Mouse (Mus musculus): ENCODE measurements around the gene Fsip1. TPM values are rescaled to one million over a fixed set of nuclear protein-coding genes. Genes with fewer than 3 reads are reported as not detected.

The Fsip1 gene
- polyA plus RNA-seq, 1 experiment from 2014 or later: 4.2 TPM

- DNase-seq (ENCODE audit: low spot score): peak; percentile 46
- no peak overlapping the region for H3K9ac ChIP-seq (ENCODE audit: low read length)
Measured at GRCm38 (mm10) chr2:118204646-118205045, 52.1 kb downstream of the Fsip1 start.

GRCm38 (mm10) chr2:118203739-118204461 is 52.9 kb downstream of the Fsip1 start:
- Histone ChIP-seq H3K9me3 (replicated peaks; ENCODE audit: control insufficient read depth, low read length) (no peaks in the 10 kb centered on the region), H3K27ac (ENCODE audit: low read depth, low read length) (peak overlapping the region; percentile 89), H3K4me2 (ENCODE audit: low read length) (peak overlapping the region; percentile 40), H3K4me3 (ENCODE audit: low read depth, low read length) (peak overlapping the region; percentile 3; the same call in 1 of the 2 replicates), H3K36me3 (ENCODE audit: control insufficient read depth, insufficient read depth, low read length) (no peaks in the 10 kb centered on the region), H3K27me3 (replicated peaks; ENCODE audit: control insufficient read depth, insufficient read depth, low read length) (no peaks in the 10 kb centered on the region), H3K4me1 (ENCODE audit: control insufficient read depth, insufficient read depth, low read length) (peaks cover 42% of the 10 kb centered on the region), H3K9ac (ENCODE audit: low read length) (no peak overlapping the region)
- peak; percentile 85 for ATAC-seq
- DNase-seq (ENCODE audit: low spot score): peak; percentile 95
- 3% methylated on average over 16 of the region's 16 CpGs for WGBS

More at GRCm38 (mm10) chr2:118204646-118205045, 52.1 kb downstream of the Fsip1 start:
- Histone ChIP-seq H3K36me3 (ENCODE audit: control insufficient read depth, insufficient read depth, low read length) (no peaks in the 10 kb centered on the region), H3K4me3 (ENCODE audit: low read depth, low read length) (no peak overlapping the region), H3K4me1 (ENCODE audit: control insufficient read depth, insufficient read depth, low read length) (peaks cover 42% of the 10 kb centered on the region), H3K27ac (ENCODE audit: low read depth, low read length) (peak overlapping the region; percentile 89), H3K4me2 (ENCODE audit: low read length) (peak overlapping the region; percentile 40; the same call in 1 of the 2 replicates), H3K9me3 (replicated peaks; ENCODE audit: control insufficient read depth, low read length) (no peaks in the 10 kb centered on the region), H3K27me3 (replicated peaks; ENCODE audit: control insufficient read depth, insufficient read depth, low read length) (no peaks in the 10 kb centered on the region)
- no peak for ATAC-seq
- WGBS: 19% methylated on average over 4 of the region's 4 CpGs

- DNase-seq (ENCODE audit: low spot score) (peak; percentile 86), ATAC-seq (peak; percentile 22; the same call in 1 of the 2 replicates)
- peak overlapping the region; percentile 40; the same call in 1 of the 2 replicates for H3K4me2 ChIP-seq (ENCODE audit: low read length)
- 14% methylated on average over 2 of the region's 2 CpGs for WGBS
- no peak overlapping the region for H3K9ac ChIP-seq (ENCODE audit: low read length)
- no peaks in the 10 kb centered on the region for H3K27me3 ChIP-seq (replicated peaks; ENCODE audit: control insufficient read depth, insufficient read depth, low read length)
- no peak overlapping the region for H3K4me3 ChIP-seq (ENCODE audit: low read depth, low read length)
- H3K27ac ChIP-seq (ENCODE audit: low read depth, low read length): peak overlapping the region; percentile 89; the same call in 1 of the 2 replicates
- no peaks in the 10 kb centered on the region for H3K36me3 ChIP-seq (ENCODE audit: control insufficient read depth, insufficient read depth, low read length)
- no peaks in the 10 kb centered on the region for H3K9me3 ChIP-seq (replicated peaks; ENCODE audit: control insufficient read depth, low read length)
- H3K4me1 ChIP-seq (ENCODE audit: control insufficient read depth, insufficient read depth, low read length): peaks cover 42% of the 10 kb centered on the region
Measured at GRCm38 (mm10) chr2:118202934-118203333, 53.8 kb downstream of the Fsip1 start.

GRCm38 (mm10) chr2:118201983-118202382 is 54.8 kb downstream of the Fsip1 start:
- H3K9ac ChIP-seq (ENCODE audit: low read length): no peak overlapping the region
- no peak for ATAC-seq
- H3K9me3 ChIP-seq (replicated peaks; ENCODE audit: control insufficient read depth, low read length): no peaks in the 10 kb centered on the region
- no peaks in the 10 kb centered on the region for H3K27me3 ChIP-seq (replicated peaks; ENCODE audit: control insufficient read depth, insufficient read depth, low read length)
- H3K27ac ChIP-seq (ENCODE audit: low read depth, low read length): peak overlapping the region; percentile 77; the same call in 1 of the 2 replicates
- no peak overlapping the region for H3K4me3 ChIP-seq (ENCODE audit: low read depth, low read length)
- H3K4me1 ChIP-seq (ENCODE audit: control insufficient read depth, insufficient read depth, low read length): peaks cover 42% of the 10 kb centered on the region
- no peak for DNase-seq (ENCODE audit: low spot score)
- H3K36me3 ChIP-seq (ENCODE audit: control insufficient read depth, insufficient read depth, low read length): no peaks in the 10 kb centered on the region
- H3K4me2 ChIP-seq (ENCODE audit: low read length): no peak overlapping the region

- ATAC-seq: peak; percentile 32; the same call in 1 of the 2 replicates
- 7% methylated on average over 5 of the region's 5 CpGs for WGBS
Measured at GRCm38 (mm10) chr2:118199867-118200266, 56.9 kb downstream of the Fsip1 start.

GRCm38 (mm10) chr2:118196966-118197365 is 59.8 kb downstream of the Fsip1 start:
- no peak overlapping the region for H3K9ac ChIP-seq (ENCODE audit: low read length)
- no peaks in the 10 kb centered on the region for H3K9me3 ChIP-seq (replicated peaks; ENCODE audit: control insufficient read depth, low read length)
- peaks cover 6% of the 10 kb centered on the region for H3K4me1 ChIP-seq (ENCODE audit: control insufficient read depth, insufficient read depth, low read length)
- no peak overlapping the region for H3K27ac ChIP-seq (ENCODE audit: low read depth, low read length)
- ATAC-seq: no peak
- H3K27me3 ChIP-seq (replicated peaks; ENCODE audit: control insufficient read depth, insufficient read depth, low read length): no peaks in the 10 kb centered on the region
- no peaks in the 10 kb centered on the region for H3K36me3 ChIP-seq (ENCODE audit: control insufficient read depth, insufficient read depth, low read length)
- no peak for DNase-seq (ENCODE audit: low spot score)
- no peak overlapping the region for H3K4me2 ChIP-seq (ENCODE audit: low read length)
- 79% methylated on average over 3 of the region's 3 CpGs for WGBS
- H3K4me3 ChIP-seq (ENCODE audit: low read depth, low read length): no peak overlapping the region

More at GRCm38 (mm10) chr2:118199867-118200266, 56.9 kb downstream of the Fsip1 start:
- Histone ChIP-seq H3K4me2 (ENCODE audit: low read length) (no peak overlapping the region), H3K27me3 (replicated peaks; ENCODE audit: control insufficient read depth, insufficient read depth, low read length) (no peaks in the 10 kb centered on the region), H3K4me1 (ENCODE audit: control insufficient read depth, insufficient read depth, low read length) (peaks cover 31% of the 10 kb centered on the region), H3K9ac (ENCODE audit: low read length) (no peak overlapping the region), H3K9me3 (replicated peaks; ENCODE audit: control insufficient read depth, low read length) (no peaks in the 10 kb centered on the region), H3K27ac (ENCODE audit: low read depth, low read length) (no peak overlapping the region), H3K4me3 (ENCODE audit: low read depth, low read length) (no peak overlapping the region), H3K36me3 (ENCODE audit: control insufficient read depth, insufficient read depth, low read length) (no peaks in the 10 kb centered on the region)
- DNase-seq (ENCODE audit: low spot score): peak; percentile 88

- H3K9me3 ChIP-seq (replicated peaks; ENCODE audit: control insufficient read depth, low read length): no peaks in the 10 kb centered on the region
- DNase-seq (ENCODE audit: low spot score) (no peak), ATAC-seq (no peak)
- 58% methylated on average over 2 of the region's 2 CpGs for WGBS
- H3K4me1 ChIP-seq (ENCODE audit: control insufficient read depth, insufficient read depth, low read length): no peaks in the 10 kb centered on the region
- H3K9ac ChIP-seq (ENCODE audit: low read length): no peak overlapping the region
- H3K4me2 ChIP-seq (ENCODE audit: low read length): no peak overlapping the region
- no peaks in the 10 kb centered on the region for H3K36me3 ChIP-seq (ENCODE audit: control insufficient read depth, insufficient read depth, low read length)
- H3K27ac ChIP-seq (ENCODE audit: low read depth, low read length): no peak overlapping the region
- no peak overlapping the region for H3K4me3 ChIP-seq (ENCODE audit: low read depth, low read length)
- no peaks in the 10 kb centered on the region for H3K27me3 ChIP-seq (replicated peaks; ENCODE audit: control insufficient read depth, insufficient read depth, low read length)
Measured at GRCm38 (mm10) chr2:118182136-118182535, 74.6 kb downstream of the Fsip1 start.

GRCm38 (mm10) chr2:118179873-118180585 is 76.7 kb downstream of the Fsip1 start:
- no peak overlapping the region for H3K27ac ChIP-seq (ENCODE audit: low read depth, low read length)
- H3K4me2 ChIP-seq (ENCODE audit: low read length): peak overlapping the region; percentile 36
- no peaks in the 10 kb centered on the region for H3K36me3 ChIP-seq (ENCODE audit: control insufficient read depth, insufficient read depth, low read length)
- no peak overlapping the region for H3K4me3 ChIP-seq (ENCODE audit: low read depth, low read length)
- no peak overlapping the region for H3K9ac ChIP-seq (ENCODE audit: low read length)
- H3K27me3 ChIP-seq (replicated peaks; ENCODE audit: control insufficient read depth, insufficient read depth, low read length): no peaks in the 10 kb centered on the region
- DNase-seq (ENCODE audit: low spot score) (no peak), ATAC-seq (no peak)
- no peaks in the 10 kb centered on the region for H3K4me1 ChIP-seq (ENCODE audit: control insufficient read depth, insufficient read depth, low read length)
- H3K9me3 ChIP-seq (replicated peaks; ENCODE audit: control insufficient read depth, low read length): no peaks in the 10 kb centered on the region

- H3K27me3 ChIP-seq (replicated peaks; ENCODE audit: control insufficient read depth, insufficient read depth, low read length): no peaks in the 10 kb centered on the region
- peak overlapping the region; percentile 36 for H3K4me2 ChIP-seq (ENCODE audit: low read length)
- no peak overlapping the region for H3K27ac ChIP-seq (ENCODE audit: low read depth, low read length)
- H3K9ac ChIP-seq (ENCODE audit: low read length): no peak overlapping the region
- no peak overlapping the region for H3K4me3 ChIP-seq (ENCODE audit: low read depth, low read length)
- under 1% methylated on average over 9 of the region's 10 CpGs for WGBS
- DNase-seq (ENCODE audit: low spot score): peak; percentile 59
- no peaks in the 10 kb centered on the region for H3K9me3 ChIP-seq (replicated peaks; ENCODE audit: control insufficient read depth, low read length)
- peak; percentile 67 for ATAC-seq
- H3K36me3 ChIP-seq (ENCODE audit: control insufficient read depth, insufficient read depth, low read length): no peaks in the 10 kb centered on the region
- no peaks in the 10 kb centered on the region for H3K4me1 ChIP-seq (ENCODE audit: control insufficient read depth, insufficient read depth, low read length)
Measured at GRCm38 (mm10) chr2:118179472-118179871, 77.3 kb downstream of the Fsip1 start.

All from forebrain, embryonic 14.5 days (tissue).